Mouse (Mus musculus): ENCODE data around the gene Omp.

Omp gene

GRCm38 (mm10) chr7:98095852-98096251 lies 49.5 kb downstream of the Omp start:
- no peak for DNase-seq
